Mouse (Mus musculus) CH12F3 (cell line): ENCODE data around the gene Gm10220.
"Not testable (repeated sequence)": the region's sequence is repeated elsewhere in the genome, so short reads cannot be mapped to it uniquely, and the experiment has no call there.

Source experiments
- in situ Hi-C: fragments of 300-500 bp; cut with MboI; formaldehyde crosslinking; loops from 2 replicates; pipeline ENCODE4 v1.14.3; 2020; ENCODE audit warnings: low sequenced_read_pairs

Gene Gm10220

DNA sequence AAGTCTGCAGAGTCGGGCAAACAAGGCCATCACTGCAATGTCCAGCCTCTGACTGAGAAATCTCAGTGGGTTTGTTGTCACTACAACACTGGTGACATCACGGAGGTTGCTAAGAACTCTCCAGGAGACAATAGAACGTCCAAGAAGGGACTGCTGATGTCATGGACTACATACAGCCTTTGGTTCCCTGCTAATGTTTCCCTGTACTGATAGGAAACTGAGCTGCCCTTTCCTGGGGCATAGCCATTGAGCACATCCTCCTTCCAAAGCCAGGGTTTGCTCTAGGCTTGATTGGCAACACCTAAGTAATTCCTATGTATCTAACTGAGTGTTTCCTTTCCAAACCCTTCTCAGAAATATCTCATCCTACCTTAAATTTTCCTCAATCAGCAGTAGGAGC, at the start of gene Gm10220:
Gm10220 (minus strand) TSS at position 101 of the 400 bp plus-strand sequence.
- in situ Hi-C loops, result not testable (repeated sequence)

DNA sequence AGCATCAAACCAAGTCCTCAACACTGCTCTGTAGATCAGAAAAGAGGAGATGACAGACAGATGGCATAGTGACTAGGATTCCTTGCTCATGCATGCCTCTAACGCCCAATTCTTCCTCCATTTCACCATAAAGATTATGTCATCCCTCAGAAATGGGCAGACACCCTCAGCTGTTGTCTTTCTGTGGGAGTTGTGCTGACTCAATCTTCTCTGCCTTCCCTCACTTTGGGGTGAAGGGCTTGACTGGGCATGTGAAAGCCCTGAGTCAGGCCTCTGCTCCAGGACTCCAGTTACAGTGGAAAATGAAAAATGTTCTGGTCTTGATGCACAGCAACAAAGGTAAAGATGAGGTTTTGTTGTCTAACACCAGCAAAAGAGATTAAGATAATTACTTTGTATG, 48.6 kb upstream of the Gm10220 start:
- in situ Hi-C loops, result no loop called here

DNA sequence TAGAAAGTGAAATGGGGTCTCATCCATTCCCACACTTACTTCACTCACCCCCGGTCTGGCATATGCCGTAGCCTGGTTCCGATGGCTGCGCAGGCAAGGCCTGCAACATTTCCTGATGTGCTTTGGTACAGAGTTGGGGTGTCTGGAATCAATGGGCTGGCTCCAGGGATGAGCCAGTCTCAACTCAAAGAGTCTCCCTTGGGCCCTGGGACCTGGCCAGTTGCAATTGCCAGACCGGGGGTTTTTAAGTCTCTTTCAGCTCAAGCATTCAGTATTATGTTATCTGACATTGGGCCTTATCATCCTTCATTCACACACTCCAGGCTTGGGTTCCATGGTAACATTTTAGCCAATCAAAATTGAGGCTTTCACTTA, 44.6 kb upstream of the Gm10220 start:
- in situ Hi-C loops, result no loop called here

DNA sequence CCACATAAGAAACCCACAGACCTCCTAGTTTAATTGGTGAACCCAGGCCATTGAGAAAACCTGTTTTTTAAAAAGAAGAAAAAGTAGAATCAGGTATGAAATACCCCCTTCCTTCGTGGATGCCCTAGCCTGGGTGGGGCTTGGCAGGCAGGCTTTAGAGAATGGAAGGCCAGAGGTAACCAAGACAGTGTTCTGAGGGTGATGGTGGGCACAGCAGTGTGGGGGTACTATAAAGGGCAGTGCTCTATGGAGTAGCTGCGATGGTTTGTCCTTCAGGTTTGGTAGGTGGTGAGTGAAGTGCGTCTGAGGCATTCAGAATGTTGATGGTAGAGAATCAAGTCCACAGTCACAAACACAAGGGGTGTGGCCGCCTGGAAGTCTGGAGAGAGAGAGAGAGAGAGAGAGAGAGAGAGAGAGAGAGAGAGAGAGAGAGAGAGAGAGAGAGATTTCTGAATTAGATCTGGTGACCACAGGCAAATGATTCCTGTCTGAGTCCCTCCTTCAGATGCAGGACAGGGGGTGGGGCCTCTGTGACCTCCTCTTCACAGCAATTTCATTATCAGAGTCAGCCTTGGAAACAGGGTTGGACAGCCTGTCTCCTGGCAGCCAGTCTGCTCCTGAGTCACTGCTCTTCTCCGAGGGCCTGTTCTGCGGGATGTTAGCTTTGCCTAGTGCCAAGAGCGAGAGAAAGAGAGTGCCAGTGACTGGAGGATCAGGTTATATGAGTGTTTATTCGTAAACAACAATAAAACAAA, 44.0 kb upstream of the Gm10220 start:
- in situ Hi-C loops, result no loop called here

DNA sequence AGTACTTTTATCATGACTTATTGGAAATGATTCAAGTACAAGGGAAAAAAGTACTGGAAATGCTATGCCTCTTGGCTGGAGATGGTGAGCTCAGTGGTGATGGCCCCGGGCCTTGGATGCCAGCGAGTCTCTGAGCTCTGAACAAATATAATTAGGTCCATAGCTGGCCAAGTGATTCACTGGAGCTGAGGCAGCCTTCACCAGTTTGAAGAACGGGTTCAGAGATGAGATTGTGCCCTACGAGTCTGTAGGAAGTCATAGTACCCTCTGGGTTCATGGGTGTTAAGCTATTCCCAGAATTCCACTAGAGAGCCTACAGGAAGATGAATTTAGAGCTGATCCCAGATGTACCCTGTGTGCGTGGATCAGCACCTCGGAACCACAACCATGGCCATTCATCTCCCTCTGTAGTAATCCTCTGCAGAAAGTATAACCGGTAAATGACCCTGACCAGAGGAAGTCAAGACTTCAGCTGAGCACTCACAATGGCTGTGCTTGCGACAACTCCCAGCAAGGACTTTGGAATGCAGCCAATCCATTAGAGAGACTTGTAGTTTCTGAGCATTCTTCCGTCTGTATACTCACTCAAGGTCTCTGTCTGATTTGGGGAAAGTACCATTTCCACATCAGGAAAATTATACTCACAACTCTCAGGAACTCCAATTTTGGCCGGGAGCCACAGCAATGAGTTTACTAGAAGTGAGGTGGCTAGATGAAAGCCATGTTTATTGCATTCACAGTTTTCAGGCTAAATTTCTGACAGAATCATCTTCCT, 36.4 kb upstream of the Gm10220 start:
- in situ Hi-C loops, result no loop called here

DNA sequence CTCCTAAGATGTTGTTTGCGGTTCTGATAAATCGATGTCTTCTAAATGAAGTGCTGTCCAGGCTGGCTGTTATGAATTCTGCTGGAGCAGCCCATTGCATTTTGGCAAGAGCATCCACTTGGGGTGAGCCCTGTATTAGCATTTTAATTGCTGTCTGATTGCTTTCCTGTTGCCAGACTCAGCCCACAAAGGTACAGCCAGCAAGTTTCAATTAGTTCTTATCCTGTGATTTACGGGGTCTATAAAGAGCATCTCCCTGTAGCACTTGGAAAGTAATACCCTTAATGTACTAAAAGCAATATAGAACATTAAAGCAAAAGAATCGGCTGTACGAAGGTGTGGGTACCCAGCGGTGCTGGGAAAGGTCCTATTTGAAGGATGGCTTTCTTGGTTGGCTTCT, 21.7 kb upstream of the Gm10220 start:
- in situ Hi-C loops, result no loop called here

DNA sequence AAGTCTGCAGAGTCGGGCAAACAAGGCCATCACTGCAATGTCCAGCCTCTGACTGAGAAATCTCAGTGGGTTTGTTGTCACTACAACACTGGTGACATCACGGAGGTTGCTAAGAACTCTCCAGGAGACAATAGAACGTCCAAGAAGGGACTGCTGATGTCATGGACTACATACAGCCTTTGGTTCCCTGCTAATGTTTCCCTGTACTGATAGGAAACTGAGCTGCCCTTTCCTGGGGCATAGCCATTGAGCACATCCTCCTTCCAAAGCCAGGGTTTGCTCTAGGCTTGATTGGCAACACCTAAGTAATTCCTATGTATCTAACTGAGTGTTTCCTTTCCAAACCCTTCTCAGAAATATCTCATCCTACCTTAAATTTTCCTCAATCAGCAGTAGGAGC, 16.0 kb downstream of the Gm10220 start, which contains the start of gene 5031410I06Rik:
5031410I06Rik (minus strand) TSS at position 101 of the 400 bp plus-strand sequence.
- in situ Hi-C loops, result not testable (repeated sequence)

DNA sequence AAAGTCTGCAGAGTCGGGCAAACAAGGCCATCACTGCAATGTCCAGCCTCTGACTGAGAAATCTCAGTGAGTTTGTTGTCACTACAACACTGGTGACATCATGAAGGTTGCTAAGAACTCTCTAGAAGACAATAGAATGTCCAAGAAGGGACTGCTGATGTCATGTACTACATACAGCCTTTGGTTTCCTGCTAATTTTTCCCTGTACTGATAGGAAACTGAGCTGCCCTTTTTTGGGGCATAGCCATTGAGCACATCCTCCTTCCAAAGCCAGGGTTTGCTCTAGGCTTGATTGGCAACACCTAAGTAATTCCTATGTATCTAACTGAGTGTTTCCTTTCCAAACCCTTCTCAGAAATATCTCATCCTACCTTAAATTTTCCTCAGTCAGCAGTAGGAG, 32.0 kb downstream of the Gm10220 start, which contains the start of gene Gm10471:
Gm10471 (minus strand) TSS at position 101 of the 400 bp plus-strand sequence.
- in situ Hi-C loops, result not testable (repeated sequence)

DNA sequence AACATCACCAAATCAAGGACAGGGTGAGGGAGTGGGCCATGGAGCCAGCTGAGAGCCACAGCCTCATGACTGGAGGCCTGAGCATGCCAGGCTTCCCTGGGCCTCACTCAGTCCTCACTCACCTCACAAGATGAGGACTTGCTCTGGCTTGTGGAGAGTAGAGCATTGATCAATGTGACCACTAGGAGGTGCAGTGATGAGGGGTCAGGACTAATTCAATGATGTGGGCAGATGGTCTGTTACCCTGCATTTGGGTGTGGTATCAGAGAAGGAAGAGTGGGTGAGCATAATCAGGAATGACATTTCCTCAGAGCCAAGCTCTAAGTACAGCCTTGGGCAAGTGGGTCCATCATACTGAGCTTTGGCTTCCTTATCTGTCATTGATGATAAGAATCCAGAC, 42.2 kb downstream of the Gm10220 start:
- in situ Hi-C loops, result not testable (repeated sequence)

DNA sequence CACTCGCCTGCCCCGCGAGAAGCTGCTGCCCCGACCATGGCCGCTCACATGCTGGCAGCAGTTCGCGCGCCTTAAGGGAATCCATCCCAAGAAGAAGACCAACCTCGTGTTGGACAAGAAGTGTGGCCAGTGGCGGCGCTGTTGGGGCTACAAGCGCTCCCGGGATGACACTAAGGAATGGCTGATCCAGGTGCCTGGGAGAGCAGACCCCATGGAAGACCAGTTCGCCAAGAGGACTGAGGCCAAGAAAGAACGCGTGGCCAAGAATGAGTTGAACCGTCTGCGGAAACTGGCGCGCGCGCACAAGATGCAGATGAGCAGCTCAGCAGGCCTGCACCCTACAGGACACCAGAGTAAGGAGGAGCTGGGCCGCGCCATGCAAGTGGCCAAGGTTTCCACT, 50.5 kb downstream of the Gm10220 start:
- in situ Hi-C loops, result no loop called here
